Mouse (Mus musculus): Measurements from ENCODE around the gene Aspscr1. TPM values are rescaled to one million over a fixed set of nuclear protein-coding genes. Genes with fewer than 3 reads are reported as not detected.

Aspscr1 gene
- polyA plus RNA-seq, 1 experiment: 50.9 TPM

DNA sequence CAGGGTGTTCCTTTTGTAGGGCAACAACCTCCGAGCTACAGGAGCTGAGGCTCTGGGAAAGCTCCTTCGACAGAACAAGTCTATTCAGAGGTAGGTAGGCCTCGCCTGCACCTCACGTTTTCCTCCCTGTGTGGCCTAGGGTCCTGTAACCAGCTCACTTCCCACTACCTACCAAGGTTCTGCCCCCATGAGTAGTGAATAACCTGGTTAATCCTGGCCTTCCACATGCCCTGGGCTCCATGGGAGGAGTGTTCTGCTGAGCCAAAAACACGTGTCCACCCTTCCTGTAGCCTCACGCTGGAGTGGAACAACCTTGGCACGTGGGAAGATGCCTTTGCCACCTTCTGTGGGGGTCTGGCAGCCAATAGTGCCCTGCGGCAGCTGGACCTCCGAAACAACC lies 42.4 kb downstream of the Aspscr1 start:
- no peaks in the 10 kb centered on the region for H3K9me3 ChIP-seq (ENCODE audit: control insufficient read depth, low read length)
- H3K36me3 ChIP-seq (ENCODE audit: control insufficient read depth): peaks cover 66% of the 10 kb centered on the region
- H3K27me3 ChIP-seq (ENCODE audit: control insufficient read depth): peaks cover 3% of the 10 kb centered on the region
- H3K4me3 ChIP-seq (replicated peaks): no peak overlapping the region
- H3K4me1 ChIP-seq (ENCODE audit: control insufficient read depth): peaks cover 35% of the 10 kb centered on the region
- no peak for TF ChIP-seq GATA1 (IDR thresholded peaks at IDR 0.05; ENCODE audit: low read length)
- no peak for TF ChIP-seq TAL1 (IDR thresholded peaks at IDR 0.05; ENCODE audit: low read length)

DNA sequence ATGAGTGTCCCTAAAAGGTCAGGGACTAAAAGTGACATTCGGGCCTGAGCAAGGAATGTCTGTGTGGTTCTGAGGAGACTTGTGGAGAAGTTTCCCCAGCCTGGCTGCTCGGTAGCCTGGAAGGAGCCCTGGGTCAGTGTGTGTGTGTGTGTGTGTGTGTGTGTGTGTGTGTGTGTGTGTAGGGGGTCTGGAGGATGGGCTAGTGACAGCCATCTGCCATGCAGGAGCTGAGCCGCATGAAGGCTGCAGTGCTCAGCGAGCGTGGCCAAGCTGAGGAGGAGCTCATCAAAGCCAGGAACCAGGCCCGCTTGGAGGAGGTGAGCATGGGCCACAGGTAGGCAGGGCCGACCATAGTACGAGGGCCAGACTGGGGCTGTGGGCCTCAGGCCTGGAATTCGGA lies 46.5 kb downstream of the Aspscr1 start:
- Histone ChIP-seq H3K4me1 (ENCODE audit: control insufficient read depth) (peaks cover 31% of the 10 kb centered on the region), H3K4me3 (replicated peaks) (no peak overlapping the region), H3K9me3 (ENCODE audit: control insufficient read depth, low read length) (no peaks in the 10 kb centered on the region; the same call in 1 of the 2 replicates), H3K36me3 (ENCODE audit: control insufficient read depth) (peaks cover 47% of the 10 kb centered on the region), H3K27me3 (ENCODE audit: control insufficient read depth) (peaks cover 31% of the 10 kb centered on the region)
- TF ChIP-seq GATA1 (IDR thresholded peaks at IDR 0.05; ENCODE audit: low read length): no peak
- no peak for TF ChIP-seq TAL1 (IDR thresholded peaks at IDR 0.05; ENCODE audit: low read length)

DNA sequence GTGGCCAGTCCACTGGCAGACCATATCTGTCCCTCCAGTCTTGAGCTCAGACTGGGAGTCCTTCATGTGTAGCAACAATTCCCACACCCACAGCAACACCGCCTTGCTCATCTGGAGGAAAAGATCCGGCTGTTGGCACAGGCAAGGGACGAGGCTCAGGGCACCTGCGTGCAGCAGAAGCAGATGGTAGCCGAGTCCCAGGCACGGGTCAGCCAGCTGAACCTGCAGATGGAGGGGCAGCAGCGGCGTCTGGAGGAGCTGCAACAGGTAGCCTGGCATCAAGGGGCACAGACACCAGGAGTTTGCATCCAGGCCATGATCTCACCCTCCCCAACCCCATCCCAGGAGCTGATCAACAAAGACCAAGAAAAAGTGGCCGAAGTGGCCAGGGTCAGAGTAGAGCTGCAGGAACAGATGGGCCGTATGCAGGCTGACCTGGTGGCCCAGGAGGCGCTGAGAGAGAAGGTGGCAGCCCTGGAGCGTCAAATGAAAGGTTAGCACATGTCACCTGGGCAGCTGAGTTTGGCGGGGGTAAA lies 47.1 kb downstream of the Aspscr1 start:
- TF ChIP-seq GATA1 (IDR thresholded peaks at IDR 0.05; ENCODE audit: low read length): no peak
- TF ChIP-seq TAL1 (IDR thresholded peaks at IDR 0.05; ENCODE audit: low read length): no peak
- Histone ChIP-seq H3K9me3 (ENCODE audit: control insufficient read depth, low read length) (no peaks in the 10 kb centered on the region; the same call in 1 of the 2 replicates), H3K36me3 (ENCODE audit: control insufficient read depth) (peaks cover 46% of the 10 kb centered on the region), H3K4me3 (replicated peaks) (no peak overlapping the region), H3K4me1 (ENCODE audit: control insufficient read depth) (peaks cover 24% of the 10 kb centered on the region), H3K27me3 (ENCODE audit: control insufficient read depth) (peaks cover 31% of the 10 kb centered on the region)

DNA sequence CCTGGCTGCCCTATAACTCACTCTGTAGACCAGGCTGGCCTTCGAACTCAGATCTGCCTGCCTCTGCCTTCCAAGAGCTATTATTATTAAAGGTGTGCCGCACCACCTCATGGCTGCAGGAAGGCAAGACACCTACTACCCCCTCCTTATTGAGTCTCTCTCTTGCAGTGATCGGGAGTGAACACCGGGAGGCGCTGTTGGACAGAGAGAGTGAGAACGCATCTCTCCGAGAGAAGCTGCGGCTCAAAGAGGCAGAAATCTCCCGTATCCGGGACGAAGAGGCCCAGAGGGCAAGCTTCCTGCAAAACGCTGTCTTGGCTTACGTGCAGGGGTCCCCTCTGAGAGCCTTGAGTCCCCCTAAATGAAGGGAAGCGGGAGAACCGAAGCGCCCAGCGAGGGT lies 47.7 kb downstream of the Aspscr1 start:
- Histone ChIP-seq H3K4me1 (ENCODE audit: control insufficient read depth) (peaks cover 19% of the 10 kb centered on the region), H3K9me3 (ENCODE audit: control insufficient read depth, low read length) (no peaks in the 10 kb centered on the region; the same call in 1 of the 2 replicates), H3K36me3 (ENCODE audit: control insufficient read depth) (peaks cover 41% of the 10 kb centered on the region), H3K27me3 (ENCODE audit: control insufficient read depth) (peaks cover 31% of the 10 kb centered on the region), H3K4me3 (replicated peaks) (no peak overlapping the region)
- TF ChIP-seq TAL1 (IDR thresholded peaks at IDR 0.05; ENCODE audit: low read length): no peak
- TF ChIP-seq GATA1 (IDR thresholded peaks at IDR 0.05; ENCODE audit: low read length): no peak

DNA sequence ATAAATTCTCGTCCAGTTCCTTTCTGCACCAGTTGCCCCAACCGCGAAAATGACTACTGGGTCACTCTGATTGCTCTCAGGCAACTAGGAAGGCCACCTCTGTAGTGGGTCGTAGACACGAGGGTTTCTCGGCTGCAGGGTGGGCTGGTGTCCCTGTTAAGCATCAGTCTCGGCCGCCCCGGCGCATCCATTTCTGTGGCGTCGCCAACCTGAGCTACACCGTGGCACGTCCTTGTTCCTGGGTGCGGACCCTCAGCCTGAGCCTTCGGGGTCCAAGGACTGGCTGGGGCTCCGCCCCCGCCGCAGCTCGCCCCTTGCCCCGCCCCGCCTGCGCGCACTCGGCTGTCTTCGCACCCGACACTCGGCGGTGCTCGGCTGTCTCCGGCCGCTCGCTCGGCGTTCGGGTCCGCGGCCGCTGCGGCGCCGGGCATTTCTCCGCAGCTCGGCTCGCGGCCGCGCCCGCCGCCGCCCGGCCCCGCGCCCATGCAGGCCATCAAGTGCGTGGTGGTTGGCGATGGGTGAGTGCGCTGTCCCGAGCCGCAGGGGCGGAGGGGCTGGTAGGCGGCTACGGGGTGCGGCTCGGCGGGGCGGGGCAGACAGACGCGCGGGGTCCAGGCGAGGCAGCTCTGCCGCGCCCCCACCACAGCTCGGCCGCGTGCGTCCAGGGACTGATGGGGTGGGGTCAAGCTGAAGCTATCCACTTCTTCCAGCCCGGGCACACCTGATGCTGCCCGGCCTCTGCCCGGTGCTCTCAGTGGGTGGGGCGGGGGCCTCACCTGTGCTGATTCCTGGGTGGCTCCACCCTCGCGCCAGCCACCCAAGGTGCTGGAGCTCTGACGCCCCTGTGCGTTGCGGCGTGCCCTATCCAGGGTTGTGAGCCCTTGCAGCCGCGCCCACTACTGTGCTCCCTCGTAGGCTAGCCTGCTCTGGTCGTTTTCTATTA lies 48.6 kb downstream of the Aspscr1 start, which contains the start of gene Rac3:
TSS of gene Rac3 (plus strand) at position 347 of the 943 bp plus-strand sequence.
- Histone ChIP-seq H3K4me1 (ENCODE audit: control insufficient read depth) (peaks cover 22% of the 10 kb centered on the region), H3K36me3 (ENCODE audit: control insufficient read depth) (peaks cover 36% of the 10 kb centered on the region), H3K9me3 (ENCODE audit: control insufficient read depth, low read length) (no peaks in the 10 kb centered on the region; the same call in 1 of the 2 replicates), H3K4me3 (replicated peaks) (peak within 1 kb of the TSS; percentile 40), H3K27me3 (ENCODE audit: control insufficient read depth) (peaks cover 31% of the 10 kb centered on the region)
- TF ChIP-seq GATA1 (IDR thresholded peaks at IDR 0.05; ENCODE audit: low read length): no peak
- no peak for TF ChIP-seq TAL1 (IDR thresholded peaks at IDR 0.05; ENCODE audit: low read length)

GRCm38 (mm10) chr11:120722067-120722630 lies 49.4 kb downstream of the Aspscr1 start:
- Histone ChIP-seq H3K36me3 (ENCODE audit: control insufficient read depth) (peaks cover 29% of the 10 kb centered on the region), H3K4me3 (replicated peaks) (no peak overlapping the region), H3K4me1 (ENCODE audit: control insufficient read depth) (peaks cover 29% of the 10 kb centered on the region), H3K9me3 (ENCODE audit: control insufficient read depth, low read length) (no peaks in the 10 kb centered on the region; the same call in 1 of the 2 replicates), H3K27me3 (ENCODE audit: control insufficient read depth) (peaks cover 31% of the 10 kb centered on the region)
- TF ChIP-seq TAL1 (IDR thresholded peaks at IDR 0.05; ENCODE audit: low read length): no peak
- TF ChIP-seq GATA1 (IDR thresholded peaks at IDR 0.05; ENCODE audit: low read length): no peak

DNA sequence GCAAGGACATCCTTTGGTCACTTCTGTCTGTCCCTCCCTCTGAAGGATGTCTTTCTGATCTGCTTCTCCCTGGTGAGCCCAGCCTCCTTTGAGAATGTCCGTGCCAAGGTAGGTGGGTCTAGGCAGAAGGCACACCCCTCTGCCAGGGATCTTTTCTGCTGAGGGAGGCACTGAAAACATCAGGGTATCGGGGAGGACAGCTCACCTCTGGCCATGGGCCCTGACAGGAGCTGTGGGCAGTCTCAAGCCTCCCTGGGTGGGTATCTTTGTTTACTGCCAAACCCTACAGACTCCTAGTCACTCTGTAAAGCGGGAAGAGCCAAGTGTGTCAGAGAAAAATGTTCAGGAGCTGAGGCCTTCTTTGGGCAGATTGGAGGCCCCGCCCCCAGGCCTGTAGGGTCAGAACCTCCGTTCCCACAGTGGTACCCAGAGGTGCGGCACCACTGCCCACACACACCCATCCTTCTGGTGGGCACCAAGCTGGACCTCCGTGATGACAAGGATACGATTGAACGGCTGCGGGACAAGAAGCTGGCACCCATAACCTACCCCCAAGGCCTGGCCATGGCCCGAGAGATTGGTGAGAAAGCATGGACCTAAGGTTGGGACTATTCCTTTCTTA lies 50.1 kb downstream of the Aspscr1 start:
- H3K36me3 ChIP-seq (ENCODE audit: control insufficient read depth): peaks cover 22% of the 10 kb centered on the region
- no peaks in the 10 kb centered on the region; the same call in 1 of the 2 replicates for H3K9me3 ChIP-seq (ENCODE audit: control insufficient read depth, low read length)
- H3K4me1 ChIP-seq (ENCODE audit: control insufficient read depth): peaks cover 31% of the 10 kb centered on the region
- peaks cover 31% of the 10 kb centered on the region for H3K27me3 ChIP-seq (ENCODE audit: control insufficient read depth)
- TF ChIP-seq TAL1 (IDR thresholded peaks at IDR 0.05; ENCODE audit: low read length) (no peak), GATA1 (IDR thresholded peaks at IDR 0.05; ENCODE audit: low read length) (no peak)
- H3K4me3 ChIP-seq (replicated peaks): no peak overlapping the region

- no peak for TF ChIP-seq TAL1 (IDR thresholded peaks at IDR 0.05; ENCODE audit: low read length)
- no peak for TF ChIP-seq GATA1 (IDR thresholded peaks at IDR 0.05; ENCODE audit: low read length)
- no peaks in the 10 kb centered on the region; the same call in 1 of the 2 replicates for H3K9me3 ChIP-seq (ENCODE audit: control insufficient read depth, low read length)
- H3K36me3 ChIP-seq (ENCODE audit: control insufficient read depth): peaks cover 16% of the 10 kb centered on the region
- H3K27me3 ChIP-seq (ENCODE audit: control insufficient read depth): peaks cover 31% of the 10 kb centered on the region
- H3K4me3 ChIP-seq (replicated peaks): no peak overlapping the region
- peaks cover 31% of the 10 kb centered on the region for H3K4me1 ChIP-seq (ENCODE audit: control insufficient read depth)
These were observed 50.7 kb downstream of the Aspscr1 start for GRCm38 (mm10) chr11:120723509-120723908.

Data from erythroblast, embryonic 14.5 days (primary cell).